Mouse (Mus musculus) embryo, embryonic 11 days (tissue): ENCODE measurements around the gene Olfr180.

Source experiments
- DNase-seq: peaks from one replicate; pipeline ENCODE4 v3.0.0-alpha.2; 2015

The Olfr180 gene

DNA sequence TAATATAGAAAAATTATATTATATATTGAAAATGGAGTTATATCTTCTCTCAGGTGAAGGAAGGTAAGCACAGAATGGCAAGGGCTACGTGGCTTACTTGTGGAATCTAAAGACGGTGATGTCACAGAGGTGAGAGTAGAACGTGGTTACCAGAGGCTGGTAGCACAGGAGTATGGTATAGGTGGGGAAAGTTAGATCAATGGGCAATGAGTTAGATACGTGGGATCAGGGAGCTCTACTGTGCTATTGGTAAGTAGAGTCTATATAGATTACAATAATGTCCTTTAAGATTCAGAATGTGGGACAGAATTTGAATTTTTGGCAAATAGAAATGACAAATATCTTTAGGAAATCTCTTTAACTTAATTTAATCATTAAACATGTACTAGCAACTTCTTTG, at the start of gene Olfr180:
Gene Olfr180, minus strand, starts transcription at position 101 of the 400 bp plus-strand sequence.
- no peak for DNase-seq

DNA sequence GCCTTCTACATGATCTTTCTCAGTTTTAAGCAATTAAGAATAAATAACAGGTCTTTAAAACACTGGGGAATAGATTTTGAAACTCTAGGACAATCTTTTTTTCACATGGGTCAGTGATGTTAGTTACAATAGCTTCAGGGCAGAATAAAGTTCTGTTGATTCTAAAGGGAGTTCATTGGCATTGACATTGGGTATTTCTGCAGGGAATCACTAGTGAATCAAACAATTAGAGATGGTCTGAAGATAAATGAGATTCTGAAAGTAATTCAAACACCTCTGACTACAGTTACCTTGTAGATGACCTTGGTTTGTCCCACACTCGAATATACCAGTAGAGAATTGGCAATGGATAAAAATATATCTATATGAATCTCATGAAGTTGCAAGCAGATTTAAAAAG, 537 bp downstream of the Olfr180 start, which contains the start of gene Olfr181:
Gene Olfr181, minus strand, starts transcription at position 101 of the 400 bp plus-strand sequence.
- DNase-seq, result no peak

DNA sequence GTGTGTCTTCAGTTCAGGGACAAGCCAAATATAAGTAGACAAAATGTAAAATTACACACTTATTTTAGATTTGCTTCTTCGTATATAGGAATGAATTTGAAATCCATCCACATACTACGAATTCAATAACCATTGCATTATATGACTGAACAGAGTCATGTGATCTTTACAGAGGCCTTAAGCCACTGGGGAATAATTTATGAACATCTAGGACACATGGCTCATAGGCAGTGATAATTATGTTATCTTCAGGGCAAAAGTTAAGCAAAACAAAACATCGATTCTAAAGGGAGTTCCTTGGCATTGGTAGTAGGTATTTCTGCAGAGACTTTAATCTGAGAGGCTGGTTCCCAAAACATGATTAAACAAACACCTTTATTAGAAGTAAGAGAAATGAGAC, 37.2 kb downstream of the Olfr180 start, which contains the start of gene Olfr178:
Gene Olfr178, minus strand, starts transcription at position 101 of the 400 bp plus-strand sequence.
- DNase-seq, result no peak

DNA sequence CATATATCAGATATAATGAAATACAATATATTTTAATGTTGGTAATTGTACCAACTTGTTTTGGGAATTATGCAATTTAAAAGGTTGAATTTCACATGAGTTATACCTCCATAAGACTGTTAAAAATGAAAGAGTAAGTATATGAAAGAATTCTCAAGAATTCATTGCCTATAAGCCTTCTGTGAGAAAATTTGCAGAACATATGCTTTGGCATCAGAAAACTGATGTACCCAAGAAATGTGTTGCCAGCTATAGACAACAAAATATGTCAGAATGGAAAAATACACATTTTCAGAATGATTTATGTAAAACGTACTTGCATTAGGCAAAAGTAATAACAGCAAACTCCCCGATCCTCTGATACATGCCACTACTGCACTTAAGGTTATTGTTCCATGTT, 44.8 kb downstream of the Olfr180 start:
- DNase-seq, result no peak

DNA sequence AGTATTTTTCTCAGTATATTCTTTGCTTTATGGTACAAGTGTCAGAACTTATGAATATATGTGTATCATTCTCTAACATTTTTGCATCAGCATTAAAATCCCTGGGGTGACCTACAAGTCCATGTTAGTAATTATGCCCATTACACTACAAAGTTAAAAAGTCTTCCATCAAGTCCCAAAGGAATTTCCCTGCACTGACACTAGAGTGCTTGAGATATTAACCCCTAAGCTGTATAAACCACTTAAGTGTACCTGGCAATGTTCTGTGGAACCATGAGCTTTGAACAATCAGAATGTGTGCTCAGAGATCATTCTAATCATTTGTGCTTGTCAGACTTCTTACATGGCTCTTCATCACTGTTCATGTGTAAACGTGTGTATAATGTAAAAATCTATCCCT, 54.5 kb downstream of the Olfr180 start, which contains the start of gene Olfr177:
Gene Olfr177, minus strand, starts transcription at position 101 of the 400 bp plus-strand sequence.
- DNase-seq, result no peak
